Mouse (Mus musculus) granulocyte monocyte progenitor cell, adult 5-6 weeks (primary cell): Measurements from ENCODE around the gene Tecta. TPM values are rescaled to one million over a fixed set of nuclear protein-coding genes. Genes with fewer than 3 reads are reported as not detected.

Experiments used
- ATAC-seq: replicated peaks from 2 replicates; pipeline ENCODE4 v1.8.0; 2016; ENCODE audit warnings: mild to moderate bottlenecking, moderate TSS enrichment, inconsistent platforms; ENCODE audit not compliant: poor library complexity, severe bottlenecking
- total RNA-seq, 2 experiments: library from RNA; stranded (forward) in 1 of 2; stranded (reverse) in 1 of 2; fragments of 200-712, 200-1000 nt in 1 of 2; fragments of >200 nt in 1 of 2; fragmentation: Nextera tagmentation in 1 of 2; gene quantifications; 2 replicates each; pipeline ENCODE4 v1.2.3; 2014 to 2017

Gene Tecta
- total RNA-seq, 2 experiments from 2014 or later: not detected

GRCm38 (mm10) chr9:42324640-42325394 is 74.9 kb downstream of the Tecta start:
- peak; percentile 33; the same call in 1 of the 2 replicates for ATAC-seq

GRCm38 (mm10) chr9:42323238-42323637 is 76.5 kb downstream of the Tecta start:
- ATAC-seq: no peak

DNA sequence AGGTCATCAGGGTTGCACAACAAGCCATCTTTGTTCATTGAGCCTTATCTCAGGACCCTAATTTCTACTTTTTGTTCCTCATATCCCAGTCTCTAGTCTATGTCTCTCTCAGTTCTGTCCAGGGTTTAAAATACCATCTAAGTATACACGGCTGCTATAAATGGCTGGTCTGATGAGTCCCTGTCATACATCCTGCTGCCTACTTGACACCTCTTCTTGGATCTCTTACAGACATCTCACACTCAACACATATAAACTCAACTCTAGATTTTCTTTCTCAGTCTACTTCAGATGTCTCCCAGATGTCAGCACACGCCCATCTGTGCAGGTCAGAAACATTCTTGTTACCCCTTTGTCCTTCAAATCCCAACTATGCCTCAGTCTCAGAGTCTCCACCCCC is 78.3 kb downstream of the Tecta start:
- no peak for ATAC-seq

- no peak for ATAC-seq
These were observed 79.1 kb downstream of the Tecta start for GRCm38 (mm10) chr9:42320616-42321015.

- ATAC-seq: peak; percentile 66
These were observed 81.2 kb downstream of the Tecta start for GRCm38 (mm10) chr9:42318455-42318987.

DNA sequence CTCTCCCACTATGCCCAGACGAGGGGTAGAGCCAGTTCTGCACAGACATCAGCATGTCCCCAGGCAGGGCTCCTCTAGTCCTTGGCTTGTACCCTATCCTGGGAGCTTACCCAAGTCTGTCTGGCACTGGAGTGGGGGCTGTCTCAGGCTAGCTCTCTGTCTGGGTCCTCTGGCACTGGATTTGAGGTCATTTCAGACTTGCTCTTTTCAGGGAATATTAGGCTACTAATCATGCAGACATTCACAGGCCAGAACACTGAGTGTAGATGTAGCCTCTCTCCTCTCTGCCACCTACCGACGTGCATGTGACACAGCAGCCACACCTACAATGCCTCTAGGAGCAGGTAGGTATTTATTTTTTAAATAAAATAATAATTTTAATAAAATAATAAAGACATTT is 82.4 kb downstream of the Tecta start:
- ATAC-seq: no peak

DNA sequence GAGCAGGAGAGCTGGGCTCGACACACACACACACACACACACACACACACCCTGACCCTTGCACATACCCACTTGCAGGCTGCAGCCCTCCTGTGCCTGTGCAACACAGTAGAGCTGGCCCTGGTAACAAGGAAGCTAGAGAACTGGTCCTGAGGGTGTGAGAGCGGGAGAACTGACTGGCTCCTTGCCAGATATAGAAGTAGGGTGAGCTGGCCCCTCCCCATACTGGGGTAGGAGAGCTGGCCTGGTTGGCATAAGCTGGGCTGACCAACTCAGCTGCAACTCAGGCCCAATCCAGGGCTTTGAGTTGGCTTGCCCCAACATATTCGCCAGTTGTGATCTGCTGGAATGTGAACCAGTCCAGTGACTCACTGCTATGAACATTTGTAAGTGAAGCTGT is 83.9 kb downstream of the Tecta start:
- ATAC-seq: peak; percentile 16

DNA sequence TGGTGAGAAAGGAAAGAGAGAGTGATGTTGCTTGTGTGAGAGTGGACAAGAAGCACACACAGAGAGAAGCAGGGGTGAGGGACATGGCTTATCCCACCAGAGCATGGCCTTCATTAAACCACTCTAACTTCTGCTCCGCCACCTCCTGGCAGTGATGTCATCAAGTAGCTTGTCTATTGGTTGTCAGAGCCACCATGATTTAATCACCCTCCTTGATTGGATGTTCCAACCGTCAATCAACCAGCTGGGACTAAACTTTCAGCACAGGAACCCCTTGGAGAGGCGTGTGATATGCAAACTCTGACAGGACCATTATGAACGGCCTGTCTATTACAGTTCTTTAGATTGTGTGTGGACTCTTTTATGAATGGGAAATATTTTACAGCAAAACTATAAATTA is 84.8 kb downstream of the Tecta start:
- peak; percentile 57 for ATAC-seq

- peak; percentile 76 for ATAC-seq
These were observed 85.3 kb downstream of the Tecta start for GRCm38 (mm10) chr9:42314388-42314787.

DNA sequence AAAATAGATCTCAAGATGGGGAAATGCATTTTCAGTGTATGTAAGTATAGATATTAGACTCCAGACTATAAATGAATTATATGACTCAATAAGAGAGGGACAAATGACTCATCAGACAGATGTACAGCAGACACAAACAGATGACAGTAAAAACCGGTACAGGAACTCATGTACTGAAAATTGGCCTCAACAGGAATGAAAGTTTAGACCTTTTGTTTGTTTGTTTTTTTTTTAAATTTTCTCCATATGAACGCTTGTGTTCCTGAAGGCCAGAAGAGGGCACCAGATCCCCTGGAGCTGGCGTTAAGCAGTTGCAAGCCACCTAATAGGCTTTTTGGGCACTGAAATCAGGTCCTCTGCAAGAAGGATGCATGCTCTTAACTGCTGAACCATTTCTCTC is 85.9 kb downstream of the Tecta start:
- ATAC-seq: peak; percentile 7; the same call in 1 of the 2 replicates

- ATAC-seq: no peak
These were observed 88.4 kb downstream of the Tecta start for GRCm38 (mm10) chr9:42311311-42311710.

- ATAC-seq: no peak
These were observed 95.8 kb downstream of the Tecta start for GRCm38 (mm10) chr9:42303894-42304293.

- ATAC-seq: no peak
These were observed 98.6 kb downstream of the Tecta start for GRCm38 (mm10) chr9:42301082-42301633.

DNA sequence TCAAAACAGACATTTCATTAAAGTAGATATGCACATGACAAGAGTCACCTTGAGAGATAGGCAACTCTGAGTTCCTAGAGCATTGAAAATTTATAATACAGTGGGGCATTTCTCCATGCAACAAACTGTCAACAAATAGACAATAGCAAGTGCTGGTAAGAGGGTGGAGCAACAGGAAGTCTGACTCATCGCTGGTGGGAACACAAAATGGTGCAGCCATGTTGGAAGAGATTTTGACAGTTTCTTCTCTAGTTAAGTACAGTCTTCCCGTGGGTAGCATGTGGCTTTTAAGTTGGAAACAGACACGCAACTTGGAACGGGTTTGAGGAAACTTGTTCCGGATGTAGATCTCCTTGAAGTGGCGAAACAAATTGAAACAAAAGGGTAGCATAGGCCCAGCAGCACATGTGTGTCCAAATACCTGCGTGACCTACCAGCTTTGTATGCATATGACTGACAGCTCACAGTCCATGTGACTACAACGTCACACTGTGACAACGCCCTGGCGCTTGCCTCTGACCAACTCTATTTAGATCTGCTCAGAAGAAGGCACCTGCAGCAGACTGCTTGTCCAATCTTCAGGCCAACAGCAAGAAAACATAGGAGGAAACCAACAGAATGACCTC is 103.3 kb downstream of the Tecta start:
- ATAC-seq: peak; percentile 88

DNA sequence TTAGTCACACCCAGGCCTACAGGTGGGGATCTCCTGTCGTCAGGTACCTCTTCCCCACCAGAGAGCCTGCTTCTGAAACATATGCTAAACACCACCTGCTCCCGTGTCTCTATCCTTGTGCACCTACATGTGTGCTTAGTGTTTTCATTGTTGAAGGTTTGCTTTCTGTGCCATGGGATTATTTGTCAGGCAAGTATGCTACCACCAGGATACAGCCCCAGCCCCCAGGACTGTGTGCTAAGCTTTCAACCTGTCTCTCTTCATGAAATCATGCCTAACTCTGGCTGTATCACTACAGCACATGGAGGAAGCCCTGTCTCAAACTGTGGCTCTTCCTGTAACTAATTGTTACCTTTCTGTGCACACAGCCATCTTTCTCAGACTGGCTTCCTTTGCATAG is 105.6 kb downstream of the Tecta start:
- ATAC-seq: no peak

- no peak for ATAC-seq
These were observed 106.1 kb downstream of the Tecta start for GRCm38 (mm10) chr9:42293596-42293995.

DNA sequence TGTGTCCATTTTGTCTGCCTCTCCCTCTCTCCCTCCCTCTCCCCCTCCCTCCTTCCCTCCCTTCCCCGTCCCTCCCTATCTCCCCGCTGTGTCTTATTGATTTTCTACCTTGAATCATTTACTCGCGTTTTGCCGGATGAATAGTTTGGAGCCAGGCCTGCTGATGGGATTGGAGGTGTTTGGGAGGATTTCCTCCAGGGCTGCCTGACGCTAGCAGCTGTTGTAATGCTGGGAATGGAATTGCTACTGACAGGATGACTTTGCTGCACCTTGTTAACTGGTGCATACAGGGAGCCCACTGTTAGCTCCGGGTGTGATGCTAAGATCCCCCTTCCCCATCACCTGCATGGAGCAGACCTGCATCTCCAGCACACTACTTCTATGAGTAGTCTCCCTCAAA is 106.7 kb downstream of the Tecta start:
- ATAC-seq: no peak

DNA sequence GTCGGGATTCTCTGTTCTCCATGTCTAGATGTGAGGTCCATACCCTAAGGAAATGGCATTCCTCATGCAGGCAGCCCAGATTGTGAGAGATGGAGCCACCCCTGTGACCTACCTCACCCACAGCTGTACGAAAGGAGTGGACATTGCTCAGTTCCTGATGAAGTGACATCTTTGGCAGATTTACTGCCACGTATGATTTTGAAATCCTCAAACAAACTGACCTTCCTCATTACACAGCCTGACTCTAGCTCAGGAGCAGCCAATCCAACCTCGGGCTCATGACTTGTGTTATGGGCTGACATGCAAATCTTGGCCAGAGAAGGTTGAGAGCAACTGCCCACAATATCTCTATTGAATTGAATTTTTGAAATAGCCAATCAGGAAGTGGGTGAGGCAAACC is 120.1 kb downstream of the Tecta start:
- peak; percentile 91 for ATAC-seq
